Mouse (Mus musculus): Measurements from ENCODE around the gene Cyb5d1. TPM values are rescaled to one million over a fixed set of nuclear protein-coding genes. Genes with fewer than 3 reads are reported as not detected.

Cyb5d1 gene
- total and polyA plus RNA-seq, 3 experiments: 28.4 to 29.5 (median 29.3) TPM

- Histone ChIP-seq H3K27ac (ENCODE audit: insufficient read depth, low read depth) (no peak overlapping the region), H3K4me3 (replicated peaks in 1 of 3; ENCODE audit: low read depth in 2 of 3, low read length in 2 of 3, poor library complexity in 1 of 3) (no peak overlapping the region), H3K79me2 (replicated peaks; ENCODE audit: control insufficient read depth, extremely low read depth, insufficient read depth, poor library complexity, severe bottlenecking) (no peaks in the 10 kb centered on the region), H3K36me3 (replicated peaks in 1 of 2; ENCODE audit: control insufficient read depth in 1 of 2, insufficient read depth in 1 of 2, low read length in 1 of 2) (no peaks in the 10 kb centered on the region), H3K9me3 (replicated peaks; ENCODE audit: low read length) (no peaks in the 10 kb centered on the region), H3K9ac (ENCODE audit: insufficient read depth, low read depth) (no peak overlapping the region), H3K27me3 (replicated peaks) (peaks cover 73% of the 10 kb centered on the region), H3K4me2 (ENCODE audit: insufficient read depth, low read depth, poor library complexity, severe bottlenecking) (no peak overlapping the region), H3K4me1 (ENCODE audit: control insufficient read depth in 1 of 2, insufficient read depth in 2 of 2) (peaks cover under 1 to 4% of the 10 kb centered on the region in 2 experiments)
- in situ Hi-C loops (cut with MboI; ENCODE audit: low pct_ligation_motif_present, low pct_unique_long_range_greater_than_20kb, low sequenced_read_pairs) (no loop called here), dilution Hi-C loops (cut with MboI; ENCODE audit: extremely low pct_ligation_motif_present, extremely low pct_unique_long_range_greater_than_20kb, low sequenced_read_pairs) (no loop called here)
- DNase-seq (ENCODE audit: extremely low read depth): no peak
- TF ChIP-seq ZC3H11A (IDR thresholded peaks at IDR 0.05; ENCODE audit: low read depth, low read length): no peak
- TF ChIP-seq NRF1 (IDR thresholded peaks at IDR 0.05; ENCODE audit: low read depth, low read length): no peak
- TF ChIP-seq PAX5 (IDR thresholded peaks at IDR 0.05; ENCODE audit: low read length): no peak
- no peak for TF ChIP-seq POLR2A (IDR thresholded peaks at IDR 0.05; ENCODE audit: low read depth, low read length)
- no peak for TF ChIP-seq ZNF384 (IDR thresholded peaks at IDR 0.05; ENCODE audit: low read depth, low read length)
- no peak for TF ChIP-seq RAD21 (IDR thresholded peaks at IDR 0.05; ENCODE audit: low read depth, low read length)
- no peak for TF ChIP-seq KAT2A (IDR thresholded peaks at IDR 0.05; ENCODE audit: insufficient replicate concordance, low read length)
- TF ChIP-seq MEF2A (IDR thresholded peaks at IDR 0.05; ENCODE audit: borderline replicate concordance, low read depth, low read length): no peak
- no peak for TF ChIP-seq E2F4 (IDR thresholded peaks at IDR 0.05; ENCODE audit: insufficient replicate concordance, low read depth, low read length)
- no peak for TF ChIP-seq CHD1 (IDR thresholded peaks at IDR 0.05; ENCODE audit: low read depth, low read length)
- no peak for TF ChIP-seq GABPA (IDR thresholded peaks at IDR 0.05; ENCODE audit: insufficient replicate concordance, low read depth, low read length)
Measured at GRCm38 (mm10) chr11:69437291-69437690, 41.9 kb upstream of the Cyb5d1 start.

- in situ Hi-C loops (cut with MboI; ENCODE audit: low pct_ligation_motif_present, low pct_unique_long_range_greater_than_20kb, low sequenced_read_pairs): loop anchor here (5.0 kb wide), 1 partner anchor 36 kb away; the partner anchor contains the start of genes Cyb5d1, Naa38 and Tmem88
- Histone ChIP-seq H3K9me3 (replicated peaks; ENCODE audit: low read length) (no peaks in the 10 kb centered on the region), H3K4me1 (ENCODE audit: control insufficient read depth in 1 of 2, insufficient read depth in 2 of 2) (peaks cover 6 to 18% of the 10 kb centered on the region in 2 experiments), H3K4me3 (replicated peaks in 1 of 3; ENCODE audit: low read depth in 2 of 3, low read length in 2 of 3, poor library complexity in 1 of 3) (no peak overlapping the region), H3K4me2 (ENCODE audit: insufficient read depth, low read depth, poor library complexity, severe bottlenecking) (no peak overlapping the region), H3K36me3 (replicated peaks in 1 of 2; ENCODE audit: control insufficient read depth in 1 of 2, insufficient read depth in 1 of 2, low read length in 1 of 2) (no peaks in the 10 kb centered on the region), H3K79me2 (replicated peaks; ENCODE audit: control insufficient read depth, extremely low read depth, insufficient read depth, poor library complexity, severe bottlenecking) (no peaks in the 10 kb centered on the region), H3K9ac (ENCODE audit: insufficient read depth, low read depth) (no peak overlapping the region), H3K27ac (ENCODE audit: insufficient read depth, low read depth) (no peak overlapping the region), H3K27me3 (replicated peaks) (peaks cover 55% of the 10 kb centered on the region)
- no peak for DNase-seq (ENCODE audit: extremely low read depth)
- dilution Hi-C loops (cut with MboI; ENCODE audit: extremely low pct_ligation_motif_present, extremely low pct_unique_long_range_greater_than_20kb, low sequenced_read_pairs): no loop called here
- TF ChIP-seq MYC (IDR thresholded peaks at IDR 0.05; ENCODE audit: low read depth, low read length) (no peak), CHD1 (IDR thresholded peaks at IDR 0.05; ENCODE audit: low read depth, low read length) (no peak)
Measured at GRCm38 (mm10) chr11:69433189-69433588, 37.8 kb upstream of the Cyb5d1 start.

- in situ Hi-C loops (cut with MboI; ENCODE audit: low pct_ligation_motif_present, low pct_unique_long_range_greater_than_20kb, low sequenced_read_pairs) (loop anchor here (5.0 kb wide), 1 partner anchor 35 kb away; the partner anchor contains the start of genes Cyb5d1, Naa38 and Tmem88), dilution Hi-C loops (cut with MboI; ENCODE audit: extremely low pct_ligation_motif_present, extremely low pct_unique_long_range_greater_than_20kb, low sequenced_read_pairs) (no loop called here)
- H3K4me1 ChIP-seq (ENCODE audit: control insufficient read depth in 1 of 2, insufficient read depth in 2 of 2): peaks cover 6 to 18% of the 10 kb centered on the region in 2 experiments
- H3K27me3 ChIP-seq (replicated peaks): peaks cover 52% of the 10 kb centered on the region
- H3K4me3 ChIP-seq (replicated peaks in 1 of 3; ENCODE audit: low read depth in 2 of 3, low read length in 2 of 3, poor library complexity in 1 of 3): no peak overlapping the region
- no peak overlapping the region for H3K27ac ChIP-seq (ENCODE audit: insufficient read depth, low read depth)
- no peaks in the 10 kb centered on the region for H3K9me3 ChIP-seq (replicated peaks; ENCODE audit: low read length)
- H3K9ac ChIP-seq (ENCODE audit: insufficient read depth, low read depth): no peak overlapping the region
- H3K36me3 ChIP-seq (replicated peaks in 1 of 2; ENCODE audit: control insufficient read depth in 1 of 2, insufficient read depth in 1 of 2, low read length in 1 of 2): no peaks in the 10 kb centered on the region
- no peak for TF ChIP-seq ZMIZ1 (IDR thresholded peaks at IDR 0.05; ENCODE audit: low read depth, low read length)
- H3K4me2 ChIP-seq (ENCODE audit: insufficient read depth, low read depth, poor library complexity, severe bottlenecking): no peak overlapping the region
- no peaks in the 10 kb centered on the region for H3K79me2 ChIP-seq (replicated peaks; ENCODE audit: control insufficient read depth, extremely low read depth, insufficient read depth, poor library complexity, severe bottlenecking)
- no peak for DNase-seq (ENCODE audit: extremely low read depth)
Measured at GRCm38 (mm10) chr11:69432640-69432982, 37.2 kb upstream of the Cyb5d1 start.

Data from CH12.LX (cell line).